Mouse (Mus musculus) neural tube, embryonic 15.5 days (tissue): Measurements from ENCODE around the gene Sla2. TPM values are rescaled to one million over a fixed set of nuclear protein-coding genes. Genes with fewer than 3 reads are reported as not detected.

Source experiments
- ATAC-seq: fragments of 200-750 bp; cut with Nextera tagmentation; 2 replicates; pipeline ENCODE4 v1.8.0; 2017; ENCODE audit warnings: mild to moderate bottlenecking, moderate TSS enrichment, moderate library complexity; ENCODE audit not compliant: low FRiP score
- H3K27ac ChIP-seq: fragments of 300-500 bp; sonication (generic); replicated peaks from 2 replicates; pipeline ENCODE4 v1.5.1; 2015; ENCODE audit warnings: mild to moderate bottlenecking, inconsistent platforms
- H3K27me3 ChIP-seq: fragments of 300-500 bp; sonication (generic); replicated peaks from 2 replicates; pipeline ENCODE4 v1.6.1; 2015; ENCODE audit warnings: inconsistent platforms
- H3K36me3 ChIP-seq: fragments of 300-500 bp; sonication (generic); 2 replicates; pipeline ENCODE4 v1.6.1; 2015; ENCODE audit warnings: inconsistent platforms
- H3K4me1 ChIP-seq: fragments of 300-500 bp; sonication (generic); 2 replicates; pipeline ENCODE4 v1.6.1; 2015; ENCODE audit warnings: inconsistent platforms
- H3K4me2 ChIP-seq: fragments of 300-500 bp; sonication (generic); 2 replicates; pipeline ENCODE4 v1.6.1; 2015; ENCODE audit warnings: inconsistent platforms, mild to moderate bottlenecking, moderate library complexity
- H3K4me3 ChIP-seq: fragments of 300-500 bp; sonication (generic); replicated peaks from 2 replicates; pipeline ENCODE4 v1.5.1; 2015; ENCODE audit warnings: mild to moderate bottlenecking, inconsistent platforms
- H3K9ac ChIP-seq: fragments of 300-500 bp; sonication (generic); replicated peaks from 2 replicates; pipeline ENCODE4 v1.6.1; 2015; ENCODE audit warnings: mild to moderate bottlenecking, inconsistent platforms
- H3K9me3 ChIP-seq: fragments of 300-500 bp; sonication (generic); replicated peaks from 2 replicates; pipeline ENCODE4 v1.6.1; 2016; ENCODE audit warnings: inconsistent platforms
- WGBS: fragments of 180-500 bp; shearing (Covaris S2); methylation state at CpG from one replicate; pipeline ENCODE4 v1.1.7; 2015; ENCODE audit warnings: mixed read lengths; 5-methylcytosine and 5-hydroxymethylcytosine counted together
- polyA plus RNA-seq: library from polyadenylated mRNA; unstranded; fragments of >200 nt; fragmentation: Nextera tagmentation; extraction: Ambion mirVana; gene quantifications from 2 replicates; pipeline ENCODE4 v1.2.1, GENCODE M21; 2015

The Sla2 gene
- polyA plus RNA-seq, 1 experiment from 2014 or later = 0.22 TPM

DNA sequence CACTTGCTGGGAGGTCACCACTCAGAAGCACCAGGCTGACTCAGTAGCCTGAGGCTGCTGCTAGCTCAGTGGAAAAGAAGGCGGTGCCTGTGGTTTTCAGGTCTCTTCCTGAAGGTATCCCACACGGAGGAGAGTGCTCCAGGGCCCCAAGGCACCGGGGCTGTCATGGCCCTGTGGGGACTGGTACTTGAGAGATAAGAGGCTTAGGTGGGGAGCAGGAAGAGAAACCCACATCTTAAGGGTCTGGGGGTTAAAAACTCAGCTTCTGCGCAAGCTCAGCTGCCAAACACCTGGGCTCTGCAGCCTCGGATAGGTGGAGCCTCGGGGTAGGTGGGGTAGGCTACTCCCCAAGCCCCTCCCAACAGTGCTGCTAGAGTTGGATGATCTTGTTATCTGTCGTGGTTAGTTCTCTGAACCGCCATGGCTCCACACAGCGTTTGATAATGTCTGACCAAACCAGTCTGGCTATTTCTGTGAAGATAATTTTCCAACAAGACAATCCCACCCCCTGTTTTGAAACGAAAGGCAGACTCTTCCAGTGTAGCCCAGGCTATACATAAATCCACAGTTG lies 4.5 kb downstream of the Sla2 start:
- Histone ChIP-seq H3K27me3 (no peaks in the 10 kb centered on the region), H3K27ac (no peak overlapping the region), H3K9me3 (no peaks in the 10 kb centered on the region), H3K36me3 (no peaks in the 10 kb centered on the region), H3K4me1 (no peaks in the 10 kb centered on the region), H3K9ac (no peak overlapping the region), H3K4me2 (no peak overlapping the region), H3K4me3 (no peak overlapping the region)
- no peak for ATAC-seq
- 45% methylated on average over 10 of the region's 10 CpGs for WGBS

DNA sequence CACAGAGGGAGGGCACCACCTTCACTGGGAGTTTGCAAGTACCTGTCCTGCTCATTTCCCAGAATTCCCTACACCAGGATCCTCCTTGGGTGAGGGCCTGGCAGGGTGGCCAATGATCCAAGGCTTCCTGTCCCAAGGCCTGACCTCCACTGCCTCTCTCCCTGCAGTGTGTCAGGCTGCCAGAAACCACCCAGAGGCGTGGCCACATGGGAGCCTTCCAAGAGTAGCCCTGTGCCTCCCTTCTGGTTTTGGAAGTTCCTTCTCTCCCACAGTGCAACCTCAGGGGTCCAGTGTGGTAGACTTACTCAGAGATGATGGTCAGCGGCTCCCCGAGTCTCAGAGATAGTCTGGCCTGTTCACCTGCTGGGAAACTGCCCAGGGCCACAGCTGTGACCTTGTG lies 7.5 kb downstream of the Sla2 start:
- 79% methylated on average over 3 of the region's 3 CpGs for WGBS
- ATAC-seq = no peak
- H3K4me1 ChIP-seq = no peaks in the 10 kb centered on the region
- no peak overlapping the region for H3K4me3 ChIP-seq
- no peak overlapping the region for H3K4me2 ChIP-seq
- no peak overlapping the region for H3K9ac ChIP-seq
- H3K27ac ChIP-seq = no peak overlapping the region
- peaks cover 10% of the 10 kb centered on the region for H3K36me3 ChIP-seq
- H3K9me3 ChIP-seq = no peaks in the 10 kb centered on the region
- no peaks in the 10 kb centered on the region for H3K27me3 ChIP-seq

DNA sequence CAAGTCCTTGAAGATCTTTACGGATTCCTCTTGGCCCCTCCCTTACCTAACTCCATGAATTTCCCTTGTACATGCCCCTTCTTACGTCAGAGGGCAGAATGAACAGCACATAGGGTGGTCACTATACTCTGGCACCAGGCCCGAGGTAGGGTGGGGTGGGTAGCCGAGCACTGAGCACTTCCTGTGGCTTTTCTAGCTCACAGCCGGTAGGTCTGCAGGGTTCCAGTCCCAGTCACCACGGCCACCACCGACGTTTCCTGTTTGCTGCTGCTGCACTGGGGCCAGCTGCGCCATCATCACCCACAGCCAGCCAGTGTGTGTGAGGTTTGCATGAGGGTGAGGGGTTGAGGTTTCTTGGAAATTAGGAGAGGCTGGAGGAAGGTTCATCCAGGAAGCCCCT lies 9.3 kb downstream of the Sla2 start:
- H3K9ac ChIP-seq = no peak overlapping the region
- ATAC-seq = no peak
- H3K27me3 ChIP-seq = no peaks in the 10 kb centered on the region

DNA sequence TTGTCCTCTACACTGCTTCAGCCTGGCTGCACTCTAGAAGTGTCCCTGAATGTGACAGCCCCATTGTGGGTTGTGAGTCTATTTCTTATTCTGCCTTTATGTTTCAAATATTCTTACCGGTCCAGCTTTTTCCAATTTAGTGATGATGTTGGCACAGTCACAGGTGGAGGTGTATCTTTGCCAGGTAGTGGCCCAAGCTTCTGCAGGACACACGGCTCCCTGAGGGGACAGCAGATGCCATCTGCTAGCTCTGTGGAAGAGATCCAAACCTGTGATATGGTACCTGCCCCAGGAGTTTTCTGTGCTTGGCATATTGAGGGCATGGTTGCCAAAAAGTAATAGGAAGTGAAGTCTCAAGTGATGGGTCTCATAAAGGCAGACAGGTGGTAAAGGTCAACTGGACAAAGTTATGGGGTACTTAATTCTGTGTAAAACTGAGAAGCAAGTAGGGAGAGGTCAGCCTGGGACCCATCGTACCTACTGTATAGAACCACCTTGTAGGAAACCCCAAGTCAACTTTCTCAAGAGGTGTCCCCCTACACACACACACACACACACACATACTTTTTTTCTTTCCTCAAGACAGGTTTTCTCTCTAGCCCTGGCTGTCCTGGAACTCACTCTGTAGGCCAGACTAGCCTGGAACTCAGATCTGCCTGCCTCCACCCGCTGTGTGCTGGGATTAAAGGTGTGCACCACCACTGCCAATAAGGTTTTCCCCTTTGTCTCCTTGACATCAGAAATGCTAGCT lies 12.1 kb downstream of the Sla2 start:
- no peaks in the 10 kb centered on the region for H3K9me3 ChIP-seq
- no peak overlapping the region for H3K4me2 ChIP-seq
- no peak overlapping the region for H3K4me3 ChIP-seq
- no peak for ATAC-seq
- peaks cover 2% of the 10 kb centered on the region; the same call in 1 of the 2 replicates for H3K4me1 ChIP-seq
- H3K27ac ChIP-seq = no peak overlapping the region
- no peak overlapping the region for H3K9ac ChIP-seq
- peaks cover 47% of the 10 kb centered on the region for H3K36me3 ChIP-seq
- no peaks in the 10 kb centered on the region for H3K27me3 ChIP-seq
- WGBS = 94% methylated on average over 4 of the region's 4 CpGs

More for the DNA sequence above, 9.3 kb downstream of the Sla2 start:
- Histone ChIP-seq H3K36me3 (peaks cover 28% of the 10 kb centered on the region), H3K4me2 (no peak overlapping the region), H3K27ac (no peak overlapping the region), H3K9me3 (no peaks in the 10 kb centered on the region), H3K4me1 (no peaks in the 10 kb centered on the region), H3K4me3 (no peak overlapping the region)
- WGBS = 83% methylated on average over 9 of the region's 9 CpGs

- Histone ChIP-seq H3K36me3 (peaks cover 51% of the 10 kb centered on the region), H3K9ac (no peak overlapping the region), H3K9me3 (no peaks in the 10 kb centered on the region), H3K4me3 (no peak overlapping the region), H3K4me1 (peaks cover 4% of the 10 kb centered on the region; the same call in 1 of the 2 replicates), H3K4me2 (no peak overlapping the region), H3K27me3 (no peaks in the 10 kb centered on the region), H3K27ac (no peak overlapping the region)
- WGBS = 95% methylated on average over 8 of the region's 8 CpGs
- no peak for ATAC-seq
Observed at GRCm38 (mm10) chr2:156874047-156874759, 12.8 kb downstream of the Sla2 start.

- H3K4me3 ChIP-seq = no peak overlapping the region
- peaks cover 53% of the 10 kb centered on the region for H3K36me3 ChIP-seq
- H3K27ac ChIP-seq = no peak overlapping the region
- 0 out of 2 replicates have a peak, but pooled peaks have one; percentile 38 for ATAC-seq
- H3K9me3 ChIP-seq = no peaks in the 10 kb centered on the region
- no peaks in the 10 kb centered on the region for H3K27me3 ChIP-seq
- no peak overlapping the region for H3K9ac ChIP-seq
- no peak overlapping the region for H3K4me2 ChIP-seq
- H3K4me1 ChIP-seq = peaks cover 4% of the 10 kb centered on the region; the same call in 1 of the 2 replicates
- 38% methylated on average over 5 of the region's 5 CpGs for WGBS
Observed at GRCm38 (mm10) chr2:156873629-156874028, 13.4 kb downstream of the Sla2 start.

- Histone ChIP-seq H3K27me3 (no peaks in the 10 kb centered on the region), H3K4me3 (no peak overlapping the region), H3K9me3 (no peaks in the 10 kb centered on the region), H3K36me3 (peaks cover 67% of the 10 kb centered on the region), H3K27ac (no peak overlapping the region), H3K9ac (no peak overlapping the region), H3K4me1 (peaks cover 9% of the 10 kb centered on the region), H3K4me2 (no peak overlapping the region)
- WGBS = 54% methylated on average over 6 of the region's 6 CpGs
- no peak for ATAC-seq
Observed at GRCm38 (mm10) chr2:156870519-156870918, 16.5 kb downstream of the Sla2 start.

DNA sequence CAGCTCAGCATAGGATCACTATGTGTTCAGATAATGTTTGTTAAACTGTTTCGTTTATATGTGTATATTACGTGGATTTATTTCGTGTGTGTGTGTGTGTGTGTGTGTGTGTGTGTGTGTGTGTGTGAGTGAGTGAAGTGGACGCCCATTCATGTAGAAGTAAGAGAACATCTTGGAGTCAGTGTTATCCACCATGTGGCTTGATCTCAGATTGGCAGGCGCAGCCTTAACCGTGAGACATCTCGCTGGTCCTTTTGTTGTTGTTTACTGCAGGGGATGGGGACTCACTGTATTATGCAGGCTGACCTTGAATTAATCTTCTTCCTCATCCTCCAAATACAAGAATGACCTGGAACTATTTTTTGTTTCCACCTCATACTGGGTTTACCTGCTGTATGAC lies 17.4 kb downstream of the Sla2 start:
- H3K36me3 ChIP-seq = peaks cover 66% of the 10 kb centered on the region

DNA sequence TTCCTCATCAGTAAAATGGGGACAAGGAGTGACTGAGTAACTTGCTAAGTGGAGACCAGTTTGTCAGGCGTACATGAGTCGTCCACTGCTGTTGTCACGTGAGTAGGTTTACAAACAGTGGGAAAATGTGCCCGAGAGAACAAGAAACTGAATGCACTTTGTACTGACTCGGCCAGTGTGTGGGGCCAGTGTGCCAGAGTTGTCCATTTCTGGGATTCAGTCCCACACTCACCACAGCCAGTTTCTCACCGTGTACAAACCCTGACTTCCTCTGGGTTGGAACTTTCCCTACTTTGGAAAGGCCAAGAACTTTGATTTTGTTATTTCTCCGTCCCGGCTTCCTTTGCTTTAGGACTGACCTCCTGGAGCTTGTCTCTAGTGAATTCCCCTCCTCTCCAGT lies 18.0 kb downstream of the Sla2 start:
- 81% methylated on average over 8 of the region's 8 CpGs for WGBS
- no peaks in the 10 kb centered on the region for H3K9me3 ChIP-seq
- peaks cover 20% of the 10 kb centered on the region for H3K4me1 ChIP-seq
- no peak for ATAC-seq
- H3K27ac ChIP-seq = no peak overlapping the region
- no peak overlapping the region for H3K4me2 ChIP-seq
- H3K27me3 ChIP-seq = no peaks in the 10 kb centered on the region
- H3K9ac ChIP-seq = no peak overlapping the region
- H3K4me3 ChIP-seq = no peak overlapping the region
- H3K36me3 ChIP-seq = peaks cover 61% of the 10 kb centered on the region

More for the DNA sequence above, 17.4 kb downstream of the Sla2 start:
- Histone ChIP-seq H3K27ac (no peak overlapping the region), H3K4me1 (peaks cover 15% of the 10 kb centered on the region), H3K4me3 (no peak overlapping the region), H3K4me2 (no peak overlapping the region), H3K9ac (no peak overlapping the region), H3K27me3 (no peaks in the 10 kb centered on the region), H3K9me3 (no peaks in the 10 kb centered on the region)
- 91% methylated on average over 7 of the region's 7 CpGs for WGBS
- ATAC-seq = no peak

- peak overlapping the region; percentile 92 for H3K4me2 ChIP-seq
- no peaks in the 10 kb centered on the region for H3K27me3 ChIP-seq
- WGBS = 78% methylated on average over 3 of the region's 3 CpGs
- H3K36me3 ChIP-seq = peaks cover 27% of the 10 kb centered on the region
- H3K27ac ChIP-seq = no peak overlapping the region
- no peak overlapping the region for H3K9ac ChIP-seq
- no peak for ATAC-seq
- H3K4me1 ChIP-seq = peaks cover 41% of the 10 kb centered on the region
- peak overlapping the region; percentile 80 for H3K4me3 ChIP-seq
- no peaks in the 10 kb centered on the region for H3K9me3 ChIP-seq
Observed at GRCm38 (mm10) chr2:156864481-156864880, 22.5 kb downstream of the Sla2 start.

DNA sequence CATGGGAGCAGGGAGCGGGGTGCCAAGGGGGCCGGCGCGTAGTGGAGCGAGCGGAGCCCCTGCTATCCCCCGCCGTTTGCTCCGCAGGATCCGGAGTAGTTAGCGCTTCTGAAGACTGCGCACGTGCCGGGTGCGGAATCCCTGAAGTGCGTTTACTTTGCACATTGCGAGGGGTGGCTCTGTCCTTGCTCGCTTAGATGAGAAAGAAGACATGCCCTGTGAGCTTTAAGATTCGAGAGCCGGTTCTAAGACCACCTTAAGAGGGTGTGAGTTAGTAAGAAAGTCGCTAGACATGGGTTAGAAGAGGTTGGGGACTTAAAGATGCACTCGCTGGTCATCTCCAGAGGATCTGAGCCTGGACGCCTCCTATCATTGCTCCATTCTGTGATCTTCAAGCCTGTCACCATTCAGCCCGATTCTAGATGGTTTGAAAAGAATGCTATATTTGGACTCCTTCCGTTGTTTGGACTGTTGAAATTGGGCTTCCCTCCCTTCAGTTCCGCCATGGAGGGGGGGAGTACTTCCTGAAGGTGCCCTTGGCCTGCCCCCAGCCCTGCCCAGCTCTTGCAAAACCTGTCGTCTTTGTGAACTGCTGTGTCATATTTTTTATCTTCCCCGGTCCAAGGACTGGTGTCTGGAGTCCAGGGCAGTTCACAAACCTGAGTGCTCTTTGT lies 23.4 kb downstream of the Sla2 start:
- Histone ChIP-seq H3K9ac (peak overlapping the region; percentile 92), H3K4me3 (peak overlapping the region; percentile 80), H3K4me1 (peaks cover 41% of the 10 kb centered on the region), H3K4me2 (peak overlapping the region; percentile 92), H3K27ac (peak overlapping the region; percentile 89), H3K36me3 (peaks cover 23% of the 10 kb centered on the region), H3K9me3 (no peaks in the 10 kb centered on the region), H3K27me3 (no peaks in the 10 kb centered on the region)
- ATAC-seq = peak; percentile 39
- 2% methylated on average over 28 of the region's 28 CpGs for WGBS
